In the genomic region with DNA sequence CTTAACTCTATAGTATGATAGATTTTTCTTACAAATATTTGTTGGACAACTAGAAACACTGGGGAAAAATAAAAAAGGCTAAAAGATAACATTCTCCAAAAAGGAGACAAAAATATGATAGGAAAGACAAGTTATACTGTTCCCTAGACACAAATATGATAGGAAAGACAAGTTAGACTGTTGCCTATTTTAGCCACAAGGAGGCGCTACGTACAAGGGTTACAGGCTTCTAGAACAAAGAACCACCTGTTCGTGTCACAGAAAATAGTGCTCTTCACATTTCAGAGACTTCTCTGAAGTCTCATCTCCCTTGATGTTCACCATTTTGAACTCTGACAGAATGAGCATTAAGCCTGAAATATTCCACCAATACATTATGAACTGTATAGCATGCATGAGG, we compare ENCODE assay signal across 9 mouse cellular contexts. TPM values are rescaled to one million over a fixed set of nuclear protein-coding genes. Genes with fewer than 3 reads are reported as not detected.
A peak's percentile ranks its signal among the peaks of the same experiment; 100 is the strongest.
DNase-seq lines count a peak whose midpoint lies in the region; ATAC-seq and TF ChIP-seq lines count a peak whose summit lies in the region.
"Had no signal": no experiment of that assay in that cellular context is flagged by ENCODE, and none has a peak within 500 bp of the region (broad histone marks: within the 10 kb centered on the region; RNA-seq: fewer than 3 reads in every experiment).

No protein-coding gene starts in this region.

- peaks cover 3% of the 10 kb centered on the region; the same call in 1 of the 2 replicates for H3K4me1 ChIP-seq in cortical plate, adult 2 months (ENCODE audit: control insufficient read depth, insufficient read depth, low read length)
- H3K4me1 ChIP-seq in midbrain, postnatal 0 days (ENCODE audit: insufficient read depth, low read length) = 0 out of 2 replicates have a peak, but pooled peaks cover 8% of the 10 kb centered on the region

- H3K9me3 ChIP-seq in midbrain, postnatal 0 days (ENCODE audit: low read length) = no peaks in the 10 kb centered on the region
- H3K9me3 ChIP-seq: embryonic facial prominence, embryonic 13.5 days had no signal

- no peak overlapping the region for H3K4me3 ChIP-seq in cortical plate, adult 2 months (ENCODE audit: insufficient read depth, low read length)
- H3K4me3 ChIP-seq in midbrain, postnatal 0 days (ENCODE audit: low read depth, low read length) = no peak overlapping the region
- H3K4me3 ChIP-seq: embryonic facial prominence, embryonic 13.5 days had no signal

- peak; percentile 42 for DNase-seq in gastrocnemius, postnatal 10 days
- no peak for DNase-seq in gastrocnemius, adult 8-10 months (ENCODE audit: low spot score in 2 of 2)
- peak; percentile 81 for DNase-seq in 416B (ENCODE audit: low read depth)
- peak; percentile 81 for DNase-seq in R1 (ENCODE audit: low read depth, low spot score)
- DNase-seq in layer of hippocampus, adult 9-10 months (ENCODE audit: low spot score) = peak; percentile 67
- peak; percentile 87 for DNase-seq in midbrain, postnatal 0 days (ENCODE audit: low spot score)
- DNase-seq in thymus, postnatal 0 days (ENCODE audit: low spot score) = peak; percentile 86

- no peak for ATAC-seq in midbrain, postnatal 0 days (ENCODE audit: low FRiP score)

- H3K36me3 ChIP-seq in midbrain, postnatal 0 days (ENCODE audit: insufficient read depth, low read length) = no peaks in the 10 kb centered on the region
- H3K36me3 ChIP-seq: embryonic facial prominence, embryonic 13.5 days had no signal

- no peak overlapping the region for H3K9ac ChIP-seq in midbrain, postnatal 0 days (replicated peaks; ENCODE audit: low read length, poor library complexity, severe bottlenecking)
- H3K9ac ChIP-seq: embryonic facial prominence, embryonic 13.5 days had no signal

- peak; percentile 62; the same call in 1 of the 2 replicates for TF ChIP-seq CTCF in cortical plate, adult 2 months (IDR thresholded peaks at IDR 0.05; ENCODE audit: extremely low read depth, insufficient read depth, low read length)
- TF ChIP-seq CTCF in midbrain, postnatal 0 days (IDR thresholded peaks at IDR 0.05) = peak; percentile 92

- H3K4me2 ChIP-seq in midbrain, postnatal 0 days (ENCODE audit: low read depth, low read length, poor library complexity, severe bottlenecking) = no peak overlapping the region
- H3K4me2 ChIP-seq: embryonic facial prominence, embryonic 13.5 days had no signal

- H3K27ac ChIP-seq in cortical plate, adult 2 months (ENCODE audit: insufficient read depth, low read length) = no peak overlapping the region
- no peak overlapping the region for H3K27ac ChIP-seq in midbrain, postnatal 0 days (ENCODE audit: low read depth, low read length)
- H3K27ac ChIP-seq: embryonic facial prominence, embryonic 13.5 days had no signal

- H3K27me3 ChIP-seq in midbrain, postnatal 0 days (ENCODE audit: insufficient read depth, low read length) = no peaks in the 10 kb centered on the region
- H3K27me3 ChIP-seq: embryonic facial prominence, embryonic 13.5 days had no signal

- TF ChIP-seq POLR2A in cortical plate, adult 2 months (IDR thresholded peaks at IDR 0.05; ENCODE audit: extremely low read depth, insufficient read depth, low read length) = no peak

- 3% methylated on average over 3 of the region's 3 CpGs for WGBS in midbrain, postnatal 0 days

RNA-seq across cellular contexts. Expression of a gene that starts 53.6 kb away (rescaled TPM):
- total RNA-seq in gastrocnemius, postnatal 10 days (2021) = under 1 TPM in 1 of 2 experiments, not detected in 1; 0.07 TPM
- not detected for total RNA-seq in gastrocnemius, adult 8-10 months (2022)
- polyA plus RNA-seq in cortical plate, adult 2 months (2012; rRNA removed) = 0.19 and 0.81 TPM in 2 replicates
- total RNA-seq in midbrain, postnatal 0 days (2014; rRNA removed) = 4.4 and 5.1 TPM in 2 replicates
- polyA plus RNA-seq in midbrain, postnatal 0 days (2015; fragmentation: Nextera tagmentation; extraction: Ambion mirVana) = 5.3 and 5.9 TPM in 2 replicates
- not detected in 2 replicates for polyA plus RNA-seq in thymus, postnatal 0 days (2015; fragmentation: Nextera tagmentation; extraction: Ambion mirVana)

RNA-seq across cellular contexts. Expression of a gene that starts 59.0 kb away (rescaled TPM):
- 10 to 100 TPM; 40.9 to 53.0 TPM for total RNA-seq in gastrocnemius, postnatal 10 days (2021)
- 10 to 100 TPM; 18.3 to 26.7 (median 21.0) TPM for total RNA-seq in gastrocnemius, adult 8-10 months (2022)
- polyA plus RNA-seq in cortical plate, adult 2 months (2012; rRNA removed) = 59.9 and 60.2 TPM in 2 replicates
- total RNA-seq in midbrain, postnatal 0 days (2014; rRNA removed) = 98.0 and 113 TPM in 2 replicates
- polyA plus RNA-seq in midbrain, postnatal 0 days (2015; fragmentation: Nextera tagmentation; extraction: Ambion mirVana) = 157 and 162 TPM in 2 replicates
- 113 and 119 TPM in 2 replicates for polyA plus RNA-seq in thymus, postnatal 0 days (2015; fragmentation: Nextera tagmentation; extraction: Ambion mirVana)

Comparison
In these comparisons a context has a peak if more than half of its experiments do, and no peak if none do; other contexts are left out.
1. DNase-seq: peak in gastrocnemius, postnatal 10 days (single experiment), 416B (single experiment), R1 (single experiment), layer of hippocampus, adult 9-10 months (single experiment), midbrain, postnatal 0 days (single experiment) and thymus, postnatal 0 days (single experiment); none in gastrocnemius, adult 8-10 months (0 of 2).